Mouse (Mus musculus) C2C12 (cell line): ENCODE results near the gene Ccdc36. TPM values are rescaled to one million over a fixed set of nuclear protein-coding genes. Genes with fewer than 3 reads are reported as not detected.

Experiments
- H3K27me3 ChIP-seq: one replicate; pipeline ENCODE4 v1.6.1; 2011; ENCODE audit not compliant: control insufficient read depth, insufficient read depth, insufficient read length
- H3K36me3 ChIP-seq: one replicate; pipeline ENCODE4 v1.6.1; 2011; ENCODE audit not compliant: control insufficient read depth, insufficient read depth
- H3K4me3 ChIP-seq: one replicate; pipeline ENCODE4 v1.5.1; 2011; ENCODE audit warnings: mild to moderate bottlenecking, control low read depth; ENCODE audit not compliant: poor library complexity, insufficient read depth, severe bottlenecking
- H3K79me2 ChIP-seq: one replicate; pipeline ENCODE4 v1.6.1; 2011; ENCODE audit not compliant: control insufficient read depth, insufficient read depth
- H3K79me3 ChIP-seq: one replicate; pipeline ENCODE4 v1.6.1; 2011; ENCODE audit warnings: low read depth, control low read depth
- H3ac ChIP-seq: one replicate; pipeline ENCODE3; 2011; ENCODE audit warnings: low read depth; ENCODE audit not compliant: control insufficient read depth, insufficient read length
- CEBPB ChIP-seq: IDR thresholded peaks from one replicate; pipeline ENCODE4 v1.6.1; 2011; ENCODE audit warnings: low read depth, mild to moderate bottlenecking, control low read depth, moderate library complexity
- CTCF ChIP-seq: IDR thresholded peaks from one replicate; pipeline ENCODE4 v1.5.1; 2011; ENCODE audit not compliant: control insufficient read depth, insufficient read depth, insufficient read length
- FOSL1 ChIP-seq: IDR thresholded peaks from one replicate; pipeline ENCODE4 v1.8.0; 2011; ENCODE audit warnings: mild to moderate bottlenecking, low read length; ENCODE audit not compliant: poor library complexity, insufficient read depth, severe bottlenecking
- MAX ChIP-seq: IDR thresholded peaks from one replicate; pipeline ENCODE4 v1.6.1; 2011; ENCODE audit warnings: mild to moderate bottlenecking, control low read depth
- MYOD1 ChIP-seq: IDR thresholded peaks from one replicate; pipeline ENCODE4 v1.6.1; 2011; ENCODE audit warnings: low read depth; ENCODE audit not compliant: control insufficient read depth, insufficient read length
- MYOG ChIP-seq: IDR thresholded peaks from one replicate; pipeline ENCODE4 v1.6.1; 2011; ENCODE audit not compliant: control insufficient read depth, insufficient read length; ENCODE audit errors: extremely low read depth
- USF1 ChIP-seq: IDR thresholded peaks from one replicate; pipeline ENCODE4 v1.6.1; 2011; ENCODE audit warnings: low read depth, mild to moderate bottlenecking, control low read depth, moderate library complexity
- polyA plus RNA-seq: library from polyadenylated mRNA; unstranded; fragments of >200 nt; fragmentation: generic; extraction: Trizol; gene quantifications from one replicate; pipeline ENCODE4 v1.2.1, GENCODE M21; 2012; ENCODE audit warnings: missing spikeins

The Ccdc36 gene
- polyA plus RNA-seq, 1 experiment = not detected

GRCm38 (mm10) chr9:108411381-108411942 lies 16.8 kb downstream of the Ccdc36 start:
- Histone ChIP-seq H3K79me3 (no peaks in the 10 kb centered on the region), H3K79me2 (no peaks in the 10 kb centered on the region), H3K36me3 (no peaks in the 10 kb centered on the region), H3K27me3 (no peaks in the 10 kb centered on the region), H3K4me3 (no peak overlapping the region), H3ac (no peak overlapping the region)
- no peak for TF ChIP-seq MAX

- Histone ChIP-seq H3K4me3 (no peak overlapping the region), H3K27me3 (no peaks in the 10 kb centered on the region), H3K79me2 (no peaks in the 10 kb centered on the region), H3ac (no peak overlapping the region), H3K79me3 (no peaks in the 10 kb centered on the region), H3K36me3 (no peaks in the 10 kb centered on the region)
- TF ChIP-seq CTCF (no peak), FOSL1 (no peak), CEBPB (no peak), MAX (no peak)
Measured at GRCm38 (mm10) chr9:108409535-108409934, 18.7 kb downstream of the Ccdc36 start.

- Histone ChIP-seq H3K36me3 (no peaks in the 10 kb centered on the region), H3K79me2 (no peaks in the 10 kb centered on the region), H3ac (no peak overlapping the region), H3K27me3 (no peaks in the 10 kb centered on the region), H3K4me3 (no peak overlapping the region), H3K79me3 (no peaks in the 10 kb centered on the region)
- TF ChIP-seq CEBPB = no peak
- TF ChIP-seq MYOD1 = no peak
- no peak for TF ChIP-seq FOSL1
- TF ChIP-seq USF1 = no peak
- no peak for TF ChIP-seq MAX
- TF ChIP-seq CTCF = no peak
- TF ChIP-seq MYOG = no peak
Measured at GRCm38 (mm10) chr9:108404451-108404850, 23.8 kb downstream of the Ccdc36 start.

- H3ac ChIP-seq = no peak overlapping the region
- no peaks in the 10 kb centered on the region for H3K79me3 ChIP-seq
- no peaks in the 10 kb centered on the region for H3K27me3 ChIP-seq
- H3K79me2 ChIP-seq = no peaks in the 10 kb centered on the region
- no peak overlapping the region for H3K4me3 ChIP-seq
- TF ChIP-seq MYOD1 = no peak
- no peak for TF ChIP-seq CEBPB
- TF ChIP-seq CTCF = no peak
- no peak for TF ChIP-seq USF1
- no peak for TF ChIP-seq FOSL1
- TF ChIP-seq MAX = no peak
- no peak for TF ChIP-seq MYOG
- no peaks in the 10 kb centered on the region for H3K36me3 ChIP-seq
Measured at GRCm38 (mm10) chr9:108403081-108403480, 25.2 kb downstream of the Ccdc36 start.

GRCm38 (mm10) chr9:108401186-108401960 lies 26.9 kb downstream of the Ccdc36 start:
- no peak for TF ChIP-seq CEBPB
- TF ChIP-seq CTCF = no peak
- no peak for TF ChIP-seq MYOG
- TF ChIP-seq MYOD1 = no peak
- TF ChIP-seq FOSL1 = no peak
- no peak for TF ChIP-seq USF1
- no peak for TF ChIP-seq MAX
- no peak overlapping the region for H3ac ChIP-seq
- no peaks in the 10 kb centered on the region for H3K79me2 ChIP-seq
- no peak overlapping the region for H3K4me3 ChIP-seq
- no peaks in the 10 kb centered on the region for H3K27me3 ChIP-seq
- H3K36me3 ChIP-seq = no peaks in the 10 kb centered on the region
- H3K79me3 ChIP-seq = no peaks in the 10 kb centered on the region

- H3ac ChIP-seq = no peak overlapping the region
- H3K4me3 ChIP-seq = no peak overlapping the region
- no peak for TF ChIP-seq CTCF
- TF ChIP-seq CEBPB = no peak
- no peak for TF ChIP-seq USF1
- no peak for TF ChIP-seq FOSL1
- TF ChIP-seq MAX = no peak
- TF ChIP-seq MYOG = no peak
- TF ChIP-seq MYOD1 = no peak
- no peaks in the 10 kb centered on the region for H3K79me2 ChIP-seq
- no peaks in the 10 kb centered on the region for H3K79me3 ChIP-seq
- H3K27me3 ChIP-seq = no peaks in the 10 kb centered on the region
- H3K36me3 ChIP-seq = peaks cover 2% of the 10 kb centered on the region
Measured at GRCm38 (mm10) chr9:108398324-108398723, 30.0 kb downstream of the Ccdc36 start.
